Mouse (Mus musculus): ENCODE measurements around the gene Srd5a1. TPM values are rescaled to one million over a fixed set of nuclear protein-coding genes. Genes with fewer than 3 reads are reported as not detected.

Srd5a1 gene
- polyA plus RNA-seq, 1 experiment from 2014 or later = 3.0 TPM

- WGBS (ENCODE audit: insufficient replicate concordance) = 50% methylated on average over 7 of the region's 7 CpGs
- Histone ChIP-seq H3K4me1 (replicated peaks) (no peaks in the 10 kb centered on the region), H3K9me3 (replicated peaks) (no peaks in the 10 kb centered on the region), H3K27me3 (no peaks in the 10 kb centered on the region), H3K27ac (replicated peaks) (no peak overlapping the region), H3K9ac (no peak overlapping the region), H3K36me3 (replicated peaks) (no peaks in the 10 kb centered on the region), H3K4me3 (replicated peaks) (no peak overlapping the region), H3K4me2 (no peak overlapping the region)
- ATAC-seq (ENCODE audit: insufficient read depth) = no peak
These were observed 16.5 kb downstream of the Srd5a1 start for GRCm38 (mm10) chr13:69594577-69595256.

- H3K9me3 ChIP-seq (replicated peaks) = no peaks in the 10 kb centered on the region
- H3K27ac ChIP-seq (replicated peaks) = no peak overlapping the region
- H3K36me3 ChIP-seq (replicated peaks) = no peaks in the 10 kb centered on the region
- no peak overlapping the region for H3K4me3 ChIP-seq (replicated peaks)
- H3K27me3 ChIP-seq = no peaks in the 10 kb centered on the region
- no peak for ATAC-seq (ENCODE audit: insufficient read depth)
- WGBS (ENCODE audit: insufficient replicate concordance) = 65% methylated on average over 8 of the region's 8 CpGs
- no peak overlapping the region for H3K9ac ChIP-seq
- H3K4me2 ChIP-seq = no peak overlapping the region
- no peaks in the 10 kb centered on the region for H3K4me1 ChIP-seq (replicated peaks)
These were observed 17.8 kb downstream of the Srd5a1 start for GRCm38 (mm10) chr13:69593453-69593852.

GRCm38 (mm10) chr13:69592226-69592625, 19.0 kb downstream of the Srd5a1 start:
- no peaks in the 10 kb centered on the region for H3K9me3 ChIP-seq (replicated peaks)
- 73% methylated on average over 8 of the region's 8 CpGs for WGBS (ENCODE audit: insufficient replicate concordance)
- H3K4me2 ChIP-seq = no peak overlapping the region
- H3K36me3 ChIP-seq (replicated peaks) = no peaks in the 10 kb centered on the region
- ATAC-seq (ENCODE audit: insufficient read depth) = no peak
- no peak overlapping the region for H3K4me3 ChIP-seq (replicated peaks)
- no peak overlapping the region for H3K27ac ChIP-seq (replicated peaks)
- 0 out of 2 replicates have a peak, but pooled peaks cover 2% of the 10 kb centered on the region for H3K4me1 ChIP-seq (replicated peaks)
- no peaks in the 10 kb centered on the region for H3K27me3 ChIP-seq
- no peak overlapping the region for H3K9ac ChIP-seq

GRCm38 (mm10) chr13:69591338-69591737, 19.9 kb downstream of the Srd5a1 start:
- H3K27ac ChIP-seq (replicated peaks) = no peak overlapping the region

GRCm38 (mm10) chr13:69588263-69588662, 23.0 kb downstream of the Srd5a1 start:
- H3K9ac ChIP-seq = no peak overlapping the region
- no peak overlapping the region for H3K27ac ChIP-seq (replicated peaks)
- no peaks in the 10 kb centered on the region for H3K9me3 ChIP-seq (replicated peaks)
- WGBS (ENCODE audit: insufficient replicate concordance) = 49% methylated on average over 6 of the region's 6 CpGs
- 0 out of 2 replicates have a peak, but pooled peaks cover 2% of the 10 kb centered on the region for H3K4me1 ChIP-seq (replicated peaks)
- ATAC-seq (ENCODE audit: insufficient read depth) = no peak
- H3K36me3 ChIP-seq (replicated peaks) = no peaks in the 10 kb centered on the region
- H3K4me2 ChIP-seq = no peak overlapping the region
- H3K27me3 ChIP-seq = no peaks in the 10 kb centered on the region
- no peak overlapping the region for H3K4me3 ChIP-seq (replicated peaks)

More at GRCm38 (mm10) chr13:69591338-69591737, 19.9 kb downstream of the Srd5a1 start:
- no peaks in the 10 kb centered on the region for H3K36me3 ChIP-seq (replicated peaks)
- no peak overlapping the region for H3K4me3 ChIP-seq (replicated peaks)
- 80% methylated on average over 5 of the region's 5 CpGs for WGBS (ENCODE audit: insufficient replicate concordance)
- H3K4me2 ChIP-seq = no peak overlapping the region
- H3K27me3 ChIP-seq = no peaks in the 10 kb centered on the region
- H3K9ac ChIP-seq = no peak overlapping the region
- no peak for ATAC-seq (ENCODE audit: insufficient read depth)
- H3K4me1 ChIP-seq (replicated peaks) = 0 out of 2 replicates have a peak, but pooled peaks cover 2% of the 10 kb centered on the region
- no peaks in the 10 kb centered on the region for H3K9me3 ChIP-seq (replicated peaks)

- 0 out of 2 replicates have a peak, but pooled peaks cover 2% of the 10 kb centered on the region for H3K4me1 ChIP-seq (replicated peaks)
- no peak overlapping the region for H3K4me3 ChIP-seq (replicated peaks)
- H3K27ac ChIP-seq (replicated peaks) = no peak overlapping the region
- H3K9me3 ChIP-seq (replicated peaks) = no peaks in the 10 kb centered on the region
- H3K36me3 ChIP-seq (replicated peaks) = no peaks in the 10 kb centered on the region
- no peak for ATAC-seq (ENCODE audit: insufficient read depth)
- H3K27me3 ChIP-seq = no peaks in the 10 kb centered on the region
- H3K4me2 ChIP-seq = no peak overlapping the region
- H3K9ac ChIP-seq = no peak overlapping the region
- 39% methylated on average over 3 of the region's 3 CpGs for WGBS (ENCODE audit: insufficient replicate concordance)
These were observed 23.4 kb downstream of the Srd5a1 start for GRCm38 (mm10) chr13:69587849-69588248.

- Histone ChIP-seq H3K27me3 (no peaks in the 10 kb centered on the region), H3K4me2 (no peak overlapping the region), H3K4me3 (replicated peaks) (no peak overlapping the region), H3K4me1 (replicated peaks) (0 out of 2 replicates have a peak, but pooled peaks cover 2% of the 10 kb centered on the region), H3K36me3 (replicated peaks) (no peaks in the 10 kb centered on the region), H3K9ac (no peak overlapping the region), H3K27ac (replicated peaks) (no peak overlapping the region), H3K9me3 (replicated peaks) (no peaks in the 10 kb centered on the region)
- WGBS (ENCODE audit: insufficient replicate concordance) = 63% methylated on average over 10 of the region's 10 CpGs
- ATAC-seq (ENCODE audit: insufficient read depth) = no peak
These were observed 24.9 kb downstream of the Srd5a1 start for GRCm38 (mm10) chr13:69586337-69586736.

- Histone ChIP-seq H3K9ac (no peak overlapping the region), H3K27ac (replicated peaks) (no peak overlapping the region), H3K27me3 (no peaks in the 10 kb centered on the region), H3K4me1 (replicated peaks) (0 out of 2 replicates have a peak, but pooled peaks cover 2% of the 10 kb centered on the region), H3K9me3 (replicated peaks) (no peaks in the 10 kb centered on the region), H3K4me2 (no peak overlapping the region), H3K36me3 (replicated peaks) (no peaks in the 10 kb centered on the region), H3K4me3 (replicated peaks) (no peak overlapping the region)
- 39% methylated on average over 6 of the region's 6 CpGs for WGBS (ENCODE audit: insufficient replicate concordance)
- no peak for ATAC-seq (ENCODE audit: insufficient read depth)
These were observed 25.4 kb downstream of the Srd5a1 start for GRCm38 (mm10) chr13:69585828-69586227.

- Histone ChIP-seq H3K9me3 (replicated peaks) (no peaks in the 10 kb centered on the region), H3K4me2 (no peak overlapping the region), H3K36me3 (replicated peaks) (no peaks in the 10 kb centered on the region), H3K27ac (replicated peaks) (no peak overlapping the region), H3K27me3 (no peaks in the 10 kb centered on the region), H3K4me3 (replicated peaks) (no peak overlapping the region), H3K9ac (no peak overlapping the region), H3K4me1 (replicated peaks) (0 out of 2 replicates have a peak, but pooled peaks cover 2% of the 10 kb centered on the region)
- 70% methylated on average over 6 of the region's 6 CpGs for WGBS (ENCODE audit: insufficient replicate concordance)
- no peak for ATAC-seq (ENCODE audit: insufficient read depth)
These were observed 27.7 kb downstream of the Srd5a1 start for GRCm38 (mm10) chr13:69583591-69583990.

GRCm38 (mm10) chr13:69582411-69582810, 28.8 kb downstream of the Srd5a1 start:
- no peaks in the 10 kb centered on the region for H3K9me3 ChIP-seq (replicated peaks)
- H3K4me1 ChIP-seq (replicated peaks) = no peaks in the 10 kb centered on the region
- H3K9ac ChIP-seq = no peak overlapping the region
- ATAC-seq (ENCODE audit: insufficient read depth) = no peak
- H3K27me3 ChIP-seq = no peaks in the 10 kb centered on the region
- no peak overlapping the region for H3K27ac ChIP-seq (replicated peaks)
- no peak overlapping the region for H3K4me3 ChIP-seq (replicated peaks)
- 52% methylated on average over 6 of the region's 6 CpGs for WGBS (ENCODE audit: insufficient replicate concordance)
- H3K4me2 ChIP-seq = no peak overlapping the region
- H3K36me3 ChIP-seq (replicated peaks) = no peaks in the 10 kb centered on the region

- H3K4me1 ChIP-seq (replicated peaks) = no peaks in the 10 kb centered on the region
- H3K9me3 ChIP-seq (replicated peaks) = no peaks in the 10 kb centered on the region
- H3K36me3 ChIP-seq (replicated peaks) = no peaks in the 10 kb centered on the region
- H3K4me2 ChIP-seq = no peak overlapping the region
- 73% methylated on average over 16 of the region's 16 CpGs for WGBS (ENCODE audit: insufficient replicate concordance)
- H3K27me3 ChIP-seq = no peaks in the 10 kb centered on the region
- no peak overlapping the region for H3K4me3 ChIP-seq (replicated peaks)
- no peak for ATAC-seq (ENCODE audit: insufficient read depth)
- H3K27ac ChIP-seq (replicated peaks) = no peak overlapping the region
- no peak overlapping the region for H3K9ac ChIP-seq
These were observed 33.9 kb downstream of the Srd5a1 start for GRCm38 (mm10) chr13:69577181-69577834.

Measured in liver, embryonic 15.5 days (tissue).